Mouse (Mus musculus) hindbrain, postnatal 0 days (tissue): ENCODE results near the gene Gsg1l. TPM values are rescaled to one million over a fixed set of nuclear protein-coding genes. Genes with fewer than 3 reads are reported as not detected.

ENCODE experiments used
- ATAC-seq: fragments of 200-750 bp; cut with Nextera tagmentation; 2 replicates; pipeline ENCODE4 v1.8.0; 2017; ENCODE audit warnings: mild to moderate bottlenecking, moderate TSS enrichment, moderate library complexity
- DNase-seq: peaks from one replicate; pipeline ENCODE4 v3.0.0-alpha.2; 2015; ENCODE audit warnings: low spot score
- H3K27ac ChIP-seq: fragments of 300-500 bp; sonication (generic); 2 replicates; pipeline ENCODE4 v1.5.1; 2014; ENCODE audit warnings: mild to moderate bottlenecking
- H3K27me3 ChIP-seq: fragments of 300-500 bp; sonication (generic); 2 replicates; pipeline ENCODE4 v1.6.1; 2014; ENCODE audit warnings: low read length, mixed read lengths; ENCODE audit not compliant: insufficient read depth
- H3K36me3 ChIP-seq: fragments of 300-500 bp; sonication (generic); 2 replicates; pipeline ENCODE4 v1.6.1; 2014; ENCODE audit warnings: low read length, mixed read lengths; ENCODE audit not compliant: insufficient read depth
- H3K4me1 ChIP-seq: fragments of 300-500 bp; sonication (generic); 2 replicates; pipeline ENCODE4 v1.6.1; 2014; ENCODE audit warnings: antibody characterized with exemption, low read length, mixed read lengths; ENCODE audit not compliant: insufficient read depth
- H3K4me2 ChIP-seq: fragments of 300-500 bp; sonication (generic); 2 replicates; pipeline ENCODE4 v1.6.1; 2014; ENCODE audit warnings: low read depth, mild to moderate bottlenecking, low read length, moderate library complexity, mixed read lengths
- H3K4me3 ChIP-seq: fragments of 300-500 bp; sonication (generic); 2 replicates; pipeline ENCODE4 v1.5.1; 2014; ENCODE audit warnings: low read length
- H3K9ac ChIP-seq: fragments of 300-500 bp; sonication (generic); replicated peaks from 2 replicates; pipeline ENCODE4 v1.6.1; 2014; ENCODE audit warnings: mild to moderate bottlenecking, low read length, moderate library complexity, mixed read lengths
- H3K9me3 ChIP-seq: fragments of 300-500 bp; sonication (generic); 2 replicates; pipeline ENCODE4 v1.6.1; 2016; ENCODE audit warnings: low read length, mixed read lengths
- CTCF ChIP-seq: IDR thresholded peaks from 2 replicates; pipeline ENCODE4 v1.5.1; 2016; ENCODE audit warnings: antibody characterized with exemption, control low read depth, low read depth
- WGBS: fragments of 180-500 bp; shearing (Covaris S2); extraction: QIAGEN DNeasy Blood & Tissue Kit; methylation state at CpG from one replicate; pipeline ENCODE4 v1.1.7; 2014; 5-methylcytosine and 5-hydroxymethylcytosine counted together
- polyA plus RNA-seq: library from polyadenylated mRNA; unstranded; fragments of >200 nt; fragmentation: Nextera tagmentation; extraction: Ambion mirVana; gene quantifications from 2 replicates; pipeline ENCODE4 v1.2.1, GENCODE M21; 2015
- total RNA-seq: library from RNA; depleted of rRNA; stranded (reverse); fragments of >200 nt; gene quantifications from 2 replicates; pipeline ENCODE4 v1.2.3, GENCODE M21; 2014

Gene Gsg1l
- total and polyA plus RNA-seq, 2 experiments from 2014 or later = 22.0 to 63.4 TPM

DNA sequence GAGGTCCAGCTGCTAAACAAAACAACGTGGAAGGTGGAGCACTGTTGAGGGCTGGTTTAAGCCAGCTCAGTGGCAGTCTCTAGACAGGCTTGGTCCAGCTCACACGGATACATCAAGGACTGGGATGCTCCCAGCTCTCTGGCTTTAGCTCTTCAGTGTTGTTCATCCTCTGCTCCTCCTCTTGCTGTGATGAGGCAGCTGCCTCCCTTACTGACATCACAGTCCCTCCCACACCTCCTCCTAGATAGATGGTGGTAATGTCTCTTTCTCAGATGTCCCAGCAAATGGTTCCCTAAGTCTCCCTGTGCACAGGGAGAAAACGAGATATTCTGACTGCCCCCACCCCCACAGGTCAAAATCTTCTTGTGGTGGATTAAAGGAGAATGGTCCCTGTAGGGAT is 11.0 kb upstream of the Gsg1l start:
- Histone ChIP-seq H3K27ac (no peak overlapping the region), H3K4me3 (no peak overlapping the region), H3K36me3 (0 out of 2 replicates have a peak, but pooled peaks cover 4% of the 10 kb centered on the region), H3K9me3 (no peaks in the 10 kb centered on the region), H3K4me1 (no peaks in the 10 kb centered on the region), H3K27me3 (no peaks in the 10 kb centered on the region), H3K4me2 (no peak overlapping the region), H3K9ac (no peak overlapping the region)
- TF ChIP-seq CTCF = no peak
- WGBS = 36% methylated on average over 3 of the region's 3 CpGs
- ATAC-seq = no peak
- no peak for DNase-seq

DNA sequence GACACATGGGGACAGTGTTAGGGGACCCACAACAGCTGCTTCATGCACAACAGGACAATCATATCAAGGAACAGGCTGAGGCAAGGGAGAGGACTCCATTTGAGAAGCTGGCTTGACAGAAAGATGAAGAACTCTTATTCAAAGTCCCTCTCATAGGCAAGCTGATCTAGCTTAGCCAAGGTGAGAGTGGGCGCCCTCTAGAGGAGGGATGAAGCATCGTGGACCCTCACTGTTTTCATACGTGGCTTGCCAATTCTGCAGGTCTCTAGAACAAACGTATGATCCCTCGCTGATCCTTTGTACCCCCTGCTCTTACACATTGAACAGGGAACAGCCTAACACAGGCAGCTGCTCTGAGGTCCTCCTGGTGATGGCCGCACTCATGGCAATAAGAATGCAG is 7.6 kb upstream of the Gsg1l start:
- peak; percentile 94 for TF ChIP-seq CTCF
- H3K36me3 ChIP-seq = no peaks in the 10 kb centered on the region
- DNase-seq (peak; percentile 89), ATAC-seq (0 out of 2 replicates have a peak, but pooled peaks have one; percentile 5)
- no peaks in the 10 kb centered on the region for H3K4me1 ChIP-seq
- no peaks in the 10 kb centered on the region for H3K27me3 ChIP-seq
- 13% methylated on average over 6 of the region's 6 CpGs for WGBS
- H3K9ac ChIP-seq = no peak overlapping the region
- no peak overlapping the region for H3K4me2 ChIP-seq
- H3K4me3 ChIP-seq = no peak overlapping the region
- no peaks in the 10 kb centered on the region for H3K9me3 ChIP-seq
- H3K27ac ChIP-seq = no peak overlapping the region

DNA sequence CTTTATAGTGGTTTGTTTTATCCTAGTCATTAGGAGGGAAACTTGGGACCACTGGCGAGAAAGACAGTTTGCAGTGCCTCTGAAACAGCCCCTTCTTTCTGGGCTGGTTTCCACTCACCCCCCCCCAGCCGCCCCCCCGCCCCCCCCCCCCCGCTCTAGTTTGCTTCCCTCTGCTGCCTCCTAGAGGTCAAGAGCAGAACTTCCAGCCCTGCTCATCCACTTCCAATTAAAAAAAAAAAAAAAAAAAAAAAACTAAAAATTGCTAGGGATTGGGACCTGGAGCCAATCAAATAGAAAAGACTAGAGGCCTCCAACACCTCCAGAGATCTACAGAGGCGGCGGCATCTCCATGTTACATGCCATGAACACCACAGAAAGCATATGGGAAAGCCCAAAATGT is 5.9 kb upstream of the Gsg1l start:
- no peaks in the 10 kb centered on the region for H3K27me3 ChIP-seq
- TF ChIP-seq CTCF = peak; percentile 38; the same call in 1 of the 2 replicates
- no peak overlapping the region for H3K4me2 ChIP-seq
- H3K9ac ChIP-seq = no peak overlapping the region
- WGBS = 25% methylated on average over 4 of the region's 6 CpGs
- no peak overlapping the region for H3K27ac ChIP-seq
- no peaks in the 10 kb centered on the region for H3K9me3 ChIP-seq
- DNase-seq = peak; percentile 67
- no peak for ATAC-seq
- H3K4me1 ChIP-seq = peaks cover 9% of the 10 kb centered on the region; the same call in 1 of the 2 replicates
- no peaks in the 10 kb centered on the region for H3K36me3 ChIP-seq
- H3K4me3 ChIP-seq = no peak overlapping the region

DNA sequence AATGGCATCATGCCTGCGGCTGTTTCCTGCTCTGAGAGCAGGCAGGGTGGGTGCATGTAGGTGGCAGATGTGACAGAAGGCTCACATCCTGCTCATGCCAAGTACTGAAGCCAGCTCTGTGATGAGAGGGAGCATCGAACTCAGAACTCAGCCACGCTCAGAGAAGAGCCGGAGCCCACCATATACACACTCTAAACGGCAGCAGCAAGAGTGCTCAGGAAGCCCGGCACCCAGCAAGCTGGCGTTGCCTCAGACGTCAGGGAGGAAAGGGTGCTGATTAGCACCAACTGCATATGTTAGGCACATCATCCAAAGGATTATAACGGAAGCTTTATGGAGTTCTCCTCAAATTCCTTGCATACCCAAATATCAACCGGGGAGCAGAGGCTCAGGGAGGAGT is 5.4 kb upstream of the Gsg1l start:
- Histone ChIP-seq H3K9ac (no peak overlapping the region), H3K27me3 (no peaks in the 10 kb centered on the region), H3K27ac (no peak overlapping the region), H3K36me3 (no peaks in the 10 kb centered on the region), H3K4me2 (no peak overlapping the region), H3K4me1 (peaks cover 9% of the 10 kb centered on the region; the same call in 1 of the 2 replicates), H3K9me3 (no peaks in the 10 kb centered on the region), H3K4me3 (no peak overlapping the region)
- no peak for ATAC-seq
- WGBS = 59% methylated on average over 10 of the region's 10 CpGs
- no peak for TF ChIP-seq CTCF
- DNase-seq = no peak

DNA sequence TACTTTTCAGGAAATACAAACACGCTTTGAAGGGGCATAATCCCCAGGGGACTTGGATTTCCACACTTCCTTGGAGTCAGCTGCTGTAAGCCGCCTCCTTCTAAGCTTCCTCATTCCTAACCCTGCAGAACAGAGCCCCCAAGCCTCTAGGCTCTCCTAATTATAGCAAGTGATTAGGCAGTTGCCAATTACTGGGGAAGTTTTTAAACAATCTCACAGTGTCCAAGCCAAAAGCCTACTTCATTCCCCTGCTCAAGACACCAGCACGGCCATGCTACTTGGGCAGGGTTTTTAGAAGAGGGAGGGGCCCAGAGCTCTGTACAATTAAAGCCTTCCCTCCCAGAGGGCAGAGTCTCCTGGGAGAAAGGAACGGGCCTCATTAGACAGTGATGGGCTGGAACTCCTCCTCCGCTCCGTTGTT is 4.1 kb upstream of the Gsg1l start:
- 19% methylated on average over 6 of the region's 6 CpGs for WGBS
- Histone ChIP-seq H3K27me3 (no peaks in the 10 kb centered on the region), H3K36me3 (no peaks in the 10 kb centered on the region), H3K9me3 (no peaks in the 10 kb centered on the region), H3K4me3 (no peak overlapping the region), H3K27ac (no peak overlapping the region), H3K9ac (no peak overlapping the region), H3K4me2 (no peak overlapping the region), H3K4me1 (peaks cover 9% of the 10 kb centered on the region; the same call in 1 of the 2 replicates)
- DNase-seq (peak; percentile 48), ATAC-seq (no peak)
- no peak for TF ChIP-seq CTCF

DNA sequence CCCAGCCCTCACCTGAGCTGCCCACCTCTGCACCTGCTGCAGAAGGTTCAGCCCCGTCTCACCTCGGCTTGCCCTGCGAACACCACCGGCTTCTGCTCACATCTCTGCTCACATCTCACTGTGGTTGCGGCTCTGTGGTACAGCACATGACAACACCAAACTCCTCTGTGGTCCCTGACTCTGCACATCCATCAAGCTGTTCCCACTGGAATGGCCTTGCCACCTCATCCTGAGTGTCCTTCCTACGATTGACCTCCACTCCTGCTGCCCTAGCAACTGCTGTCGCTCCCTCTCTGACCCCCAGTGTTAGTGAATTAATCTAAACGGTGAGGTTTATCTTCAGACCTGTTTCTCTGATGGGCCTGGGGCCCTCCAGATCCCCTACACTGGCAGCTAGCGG is 2.9 kb upstream of the Gsg1l start:
- DNase-seq = no peak
- Histone ChIP-seq H3K4me2 (no peak overlapping the region), H3K9me3 (no peaks in the 10 kb centered on the region), H3K27me3 (no peaks in the 10 kb centered on the region), H3K9ac (no peak overlapping the region), H3K4me3 (no peak overlapping the region), H3K27ac (no peak overlapping the region), H3K4me1 (peaks cover 13% of the 10 kb centered on the region), H3K36me3 (no peaks in the 10 kb centered on the region)
- ATAC-seq = no peak
- WGBS = 90% methylated on average over 9 of the region's 9 CpGs
- TF ChIP-seq CTCF = no peak

DNA sequence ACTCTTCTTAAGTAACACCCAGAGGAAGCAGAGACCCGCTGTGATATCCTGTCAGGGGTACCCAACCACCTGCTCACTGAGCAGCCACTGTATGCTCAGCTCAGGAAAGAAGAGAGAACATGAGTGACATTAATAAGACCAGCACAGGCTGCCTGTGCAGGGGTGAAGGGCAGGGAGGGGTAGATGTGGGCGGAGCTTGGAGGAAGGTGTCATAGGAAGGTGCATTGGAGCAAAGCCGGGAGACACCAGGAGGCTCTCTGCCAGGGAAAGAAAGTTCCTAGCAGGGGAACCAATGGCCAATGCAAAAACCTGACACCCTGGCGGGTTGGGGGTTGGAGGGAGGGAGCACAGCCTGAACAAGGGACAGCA is 1.8 kb upstream of the Gsg1l start:
- H3K4me1 ChIP-seq = peaks cover 13% of the 10 kb centered on the region
- DNase-seq = no peak
- H3K4me2 ChIP-seq = 0 out of 2 replicates have a peak overlapping the region, but pooled peaks have one; percentile 7
- no peaks in the 10 kb centered on the region for H3K9me3 ChIP-seq
- TF ChIP-seq CTCF = no peak
- no peak for ATAC-seq
- no peak overlapping the region for H3K4me3 ChIP-seq
- no peaks in the 10 kb centered on the region for H3K27me3 ChIP-seq
- H3K36me3 ChIP-seq = no peaks in the 10 kb centered on the region
- WGBS = 13% methylated on average over 4 of the region's 4 CpGs
- no peak overlapping the region for H3K27ac ChIP-seq
- H3K9ac ChIP-seq = no peak overlapping the region
